Mouse (Mus musculus) lung, adult 2 months (tissue): Measurements from ENCODE around the gene Slc6a9.

ENCODE experiments used
- CTCF ChIP-seq: fragments of 200-500 bp; IDR thresholded peaks from 2 replicates; pipeline ENCODE4 v1.5.1; 2011; ENCODE audit warnings: mild to moderate bottlenecking, low read length, control low read depth; ENCODE audit not compliant: insufficient read depth
- POLR2A ChIP-seq: fragments of 200-500 bp; IDR thresholded peaks from 2 replicates; pipeline ENCODE4 v1.6.1; 2011; ENCODE audit warnings: low read depth, mild to moderate bottlenecking, control low read depth, low read length, borderline replicate concordance; ENCODE audit errors: extremely low read depth

- TF ChIP-seq POLR2A: no peak
- TF ChIP-seq CTCF: no peak
These were observed 70.5 kb downstream of the Slc6a9 start for GRCm38 (mm10) chr4:117904761-117905160.
